Mouse (Mus musculus) adrenal gland, postnatal 36 days (tissue): ENCODE measurements around the gene Nrg3. TPM values are rescaled to one million over a fixed set of nuclear protein-coding genes. Genes with fewer than 3 reads are reported as not detected.

Experiments
- DNase-seq, 2 experiments: peaks; one replicate each; pipeline ENCODE4 v3.0.0; 2021; ENCODE audit warnings: mixed read lengths in 1 of 2
- total RNA-seq, 2 experiments: library from RNA; stranded (reverse); gene quantifications; 2 replicates each; pipeline ENCODE4 v1.2.3; 2021

The Nrg3 gene
- total RNA-seq, 2 experiments from 2014 or later = 2.5 to 3.3 TPM

DNA sequence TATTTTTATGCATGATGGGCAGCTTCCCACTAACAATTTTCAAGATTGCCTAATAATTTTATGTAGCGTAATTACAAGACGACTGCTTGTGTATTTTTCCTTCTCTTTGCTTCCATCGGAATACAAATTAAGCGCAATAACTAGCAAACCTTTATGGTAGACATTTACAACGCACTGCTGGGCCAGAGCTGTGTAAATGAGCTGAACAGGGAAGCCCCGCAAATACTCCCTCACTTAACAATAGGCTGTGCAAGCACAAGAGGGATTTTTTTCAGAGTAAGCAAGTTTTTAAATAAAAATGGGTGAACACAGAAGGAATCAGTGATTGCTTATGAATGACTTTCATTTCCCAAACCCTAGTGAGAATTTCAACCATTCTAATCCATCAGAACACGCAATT lies 513.5 kb downstream of the Nrg3 start:
- DNase-seq = no peak

DNA sequence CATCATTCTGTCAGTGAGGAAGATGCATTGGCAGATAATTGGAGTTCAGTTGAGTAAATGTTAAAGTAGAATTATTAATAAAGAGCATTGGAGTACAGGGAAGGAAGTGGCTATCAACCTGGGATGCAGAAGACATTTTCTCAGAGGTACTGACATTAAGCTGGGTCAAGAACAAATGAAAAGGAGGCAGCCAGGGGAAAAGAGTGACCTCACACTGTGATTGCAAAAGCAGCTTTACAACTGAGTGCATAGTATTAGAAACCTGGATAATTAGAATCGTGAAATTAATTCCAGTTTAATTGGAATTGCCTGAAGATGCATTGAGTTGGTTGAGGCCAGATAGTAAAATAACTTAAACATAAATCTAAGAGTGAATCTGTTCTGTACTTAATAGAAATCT lies 535.4 kb downstream of the Nrg3 start:
- no peak for DNase-seq

DNA sequence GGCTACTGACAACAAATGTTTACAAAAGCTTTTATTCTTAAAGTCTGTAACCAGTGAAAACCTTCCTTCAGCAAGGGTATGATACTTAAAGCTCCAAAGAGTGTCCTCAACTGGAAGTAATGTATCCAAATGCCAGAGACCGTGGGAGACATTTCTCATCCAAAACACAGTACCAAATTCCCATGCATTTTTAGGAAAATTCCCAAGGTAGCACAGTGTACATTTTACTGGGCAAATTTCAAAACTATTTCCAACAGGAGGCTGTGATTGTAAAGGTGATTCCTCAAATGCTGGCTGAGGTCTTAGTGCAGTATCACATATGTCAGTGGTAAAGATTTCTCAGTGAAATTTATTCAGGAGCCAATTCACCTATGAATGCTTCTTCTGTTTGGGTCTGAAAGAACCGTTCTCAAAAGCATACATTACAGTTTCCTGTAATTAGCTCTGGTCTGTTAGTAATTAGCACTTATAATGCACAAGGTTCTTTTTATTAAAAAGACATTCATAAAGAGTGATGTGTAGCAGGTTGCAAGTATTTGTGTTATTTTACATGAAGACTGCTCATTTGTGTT lies 536.3 kb downstream of the Nrg3 start:
- no peak for DNase-seq

DNA sequence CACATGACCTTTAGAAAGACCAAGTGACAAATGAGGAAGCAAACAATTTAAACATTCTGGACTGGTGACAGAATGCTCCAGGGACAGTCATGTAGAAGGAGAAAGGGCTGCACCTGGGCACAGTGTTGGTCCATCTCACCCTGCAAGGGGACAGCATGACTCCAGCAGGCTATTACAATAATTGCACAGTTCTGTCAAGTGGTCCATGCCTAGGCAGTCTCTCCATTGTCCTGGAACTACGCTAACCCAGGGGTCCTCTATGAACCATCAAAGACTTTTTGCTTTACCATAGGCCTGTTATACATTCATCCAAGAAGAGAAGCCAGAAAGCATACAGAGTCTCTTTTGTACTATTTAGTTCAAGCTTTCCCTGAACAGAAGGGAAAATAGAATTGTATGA lies 549.2 kb downstream of the Nrg3 start:
- DNase-seq = no peak

- no peak for DNase-seq
Measured at GRCm38 (mm10) chr14:38920800-38921199, 552.1 kb downstream of the Nrg3 start.

- no peak for DNase-seq
Measured at GRCm38 (mm10) chr14:38870591-38870990, 602.3 kb downstream of the Nrg3 start.

DNA sequence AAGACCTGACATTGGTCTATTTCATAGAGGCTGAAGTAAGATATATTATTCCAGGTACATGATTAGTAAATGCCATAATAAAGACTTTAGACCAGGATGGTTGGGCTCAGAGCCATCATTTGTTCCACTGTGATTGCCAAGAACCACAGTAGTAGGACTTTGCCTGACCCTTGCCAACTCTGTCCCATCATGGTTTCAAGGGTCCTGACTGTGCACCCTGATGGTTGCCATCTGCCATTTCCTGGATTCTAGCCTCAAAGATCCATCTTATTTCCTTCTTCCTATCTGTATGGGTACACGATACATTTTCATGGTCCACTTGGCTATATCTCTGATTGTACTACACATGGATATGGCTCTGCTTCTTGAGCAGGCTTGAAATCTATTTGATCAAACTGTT lies 625.3 kb downstream of the Nrg3 start:
- no peak for DNase-seq

GRCm38 (mm10) chr14:38847091-38847490 lies 625.8 kb downstream of the Nrg3 start:
- no peak for DNase-seq

- DNase-seq = no peak
Measured at GRCm38 (mm10) chr14:38835006-38835405, 637.9 kb downstream of the Nrg3 start.

- no peak for DNase-seq
Measured at GRCm38 (mm10) chr14:38824891-38825290, 648.0 kb downstream of the Nrg3 start.

- DNase-seq = no peak
Measured at GRCm38 (mm10) chr14:38797027-38797426, 675.9 kb downstream of the Nrg3 start.

DNA sequence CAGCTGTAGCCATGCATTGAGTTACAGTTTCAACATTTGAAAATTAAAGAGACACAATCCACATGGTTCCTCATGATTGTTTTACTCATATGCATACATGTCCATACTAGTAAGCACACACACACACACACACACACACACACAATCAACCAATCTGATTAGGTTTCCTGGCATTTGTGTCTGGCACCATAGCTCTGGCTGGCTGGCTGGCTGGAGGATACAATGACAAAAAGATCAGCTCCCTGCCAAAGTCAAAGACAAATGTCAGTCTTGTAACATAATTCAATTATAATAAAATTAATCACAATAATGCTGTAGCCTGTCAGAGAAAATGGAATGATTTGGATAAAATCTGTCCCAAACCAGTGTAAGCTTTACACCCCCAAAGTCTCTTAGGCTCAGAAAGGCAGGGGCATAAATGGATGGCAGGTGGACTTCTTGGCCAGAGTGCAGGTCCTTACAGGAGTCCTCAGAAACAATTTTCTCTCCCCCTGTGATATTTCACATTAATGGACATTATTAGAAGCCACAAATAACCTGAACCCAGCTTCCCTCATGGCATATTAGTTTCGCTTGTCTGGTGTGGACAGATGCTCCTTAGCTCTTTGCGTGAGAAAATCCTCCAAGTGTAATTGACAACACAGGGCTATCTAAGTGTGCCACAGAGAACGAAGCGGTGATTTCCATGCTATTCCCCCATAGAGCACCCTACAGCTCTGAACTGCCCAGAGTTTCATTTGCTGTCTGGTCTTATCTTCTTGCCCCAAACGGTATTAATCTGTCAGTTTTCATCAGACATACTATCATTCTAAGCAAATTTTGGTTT lies 697.4 kb downstream of the Nrg3 start:
- no peak for DNase-seq

- DNase-seq = no peak
Measured at GRCm38 (mm10) chr14:38774811-38775210, 698.1 kb downstream of the Nrg3 start.

- no peak for DNase-seq
Measured at GRCm38 (mm10) chr14:38730465-38730864, 742.4 kb downstream of the Nrg3 start.

GRCm38 (mm10) chr14:38703894-38704293 lies 769.0 kb downstream of the Nrg3 start:
- no peak for DNase-seq

DNA sequence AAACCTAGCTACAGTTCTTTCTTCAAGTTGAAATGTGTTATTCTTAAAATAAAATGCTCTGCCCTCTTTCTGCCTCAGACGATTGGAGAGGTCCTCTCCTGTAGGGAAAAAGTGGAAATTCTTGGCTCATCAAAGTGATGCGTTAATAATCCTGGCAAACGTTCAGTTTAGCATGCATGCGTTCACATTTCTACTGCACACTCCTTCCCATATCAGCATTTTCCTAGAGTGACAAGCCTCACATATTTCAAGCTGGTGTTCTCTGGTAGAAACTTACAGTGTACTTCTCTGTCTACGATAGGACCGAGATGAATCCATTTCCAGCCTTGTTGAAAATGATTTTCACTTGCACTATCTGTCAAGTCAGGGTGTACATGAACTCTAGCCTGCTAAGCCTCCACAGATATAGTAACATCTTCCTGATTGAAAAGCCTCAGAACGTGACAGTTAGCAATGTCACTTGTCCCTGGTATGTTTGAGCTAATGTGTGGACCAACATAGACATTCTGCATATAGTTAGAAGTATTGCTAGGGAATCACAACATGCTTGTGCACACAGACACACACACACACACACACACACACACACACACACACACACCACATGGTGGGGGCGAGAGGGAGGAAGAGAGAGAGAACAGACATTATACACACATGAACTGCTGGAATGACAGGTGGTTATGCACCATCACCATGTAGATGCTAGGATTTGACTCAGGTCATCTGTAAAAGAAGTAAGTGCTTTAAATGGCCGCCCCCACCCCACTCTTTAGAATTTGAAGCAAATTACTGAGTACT lies 770.1 kb downstream of the Nrg3 start:
- no peak for DNase-seq

DNA sequence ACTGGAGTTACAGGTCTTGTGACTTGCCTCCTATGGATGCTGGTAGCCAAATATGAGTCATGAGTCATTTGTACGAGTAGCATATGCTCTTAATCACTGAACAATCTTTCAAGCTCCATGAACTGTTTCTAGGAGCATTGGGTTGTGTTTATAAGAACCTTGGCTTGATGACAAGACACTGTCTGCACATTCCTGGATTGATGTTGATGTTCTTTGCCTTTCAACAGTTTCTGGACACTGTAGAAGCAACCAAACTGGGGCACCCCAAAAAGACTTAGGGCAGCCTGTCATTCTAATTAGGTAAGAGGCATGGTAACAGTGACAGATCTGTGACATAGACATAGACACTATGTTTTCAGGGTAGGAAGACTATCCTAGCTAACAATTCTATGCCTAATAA lies 771.5 kb downstream of the Nrg3 start:
- DNase-seq = no peak

DNA sequence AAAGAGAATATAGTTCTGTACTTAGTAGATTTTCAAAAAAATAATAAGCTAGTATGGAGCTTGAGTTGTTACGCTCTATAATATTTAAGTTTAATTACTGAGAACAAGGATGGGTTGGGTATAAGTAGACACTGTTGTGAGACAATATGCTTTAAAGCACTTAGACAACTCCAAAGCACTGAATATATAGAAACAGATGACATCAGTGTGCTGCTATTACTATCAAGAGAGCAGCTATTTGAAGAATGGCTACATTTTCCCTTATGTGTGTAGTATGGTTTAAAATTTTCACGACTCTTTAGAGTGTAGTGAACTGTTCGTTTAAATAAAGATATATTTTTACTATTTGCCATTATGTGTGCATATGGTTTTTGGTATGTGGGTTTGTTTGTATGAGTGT lies 771.9 kb downstream of the Nrg3 start:
- no peak for DNase-seq

DNA sequence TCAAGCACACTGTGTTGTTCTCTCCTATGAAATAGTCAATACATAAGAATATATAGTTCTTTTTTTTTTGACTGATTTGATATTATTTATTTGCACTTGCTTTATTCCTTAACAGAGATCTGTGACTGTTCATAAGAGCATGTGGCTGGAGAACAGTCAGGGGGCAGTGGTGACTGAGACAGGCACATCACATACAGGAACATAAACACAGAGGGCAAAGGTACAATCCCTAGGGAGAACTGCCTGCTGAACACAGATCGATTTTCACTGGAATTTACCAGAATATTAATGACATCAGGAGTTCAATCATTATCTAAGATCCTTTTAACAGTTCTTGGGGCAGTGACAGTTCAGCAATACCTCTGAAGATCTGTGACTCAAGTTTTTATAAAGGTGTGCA lies 812.9 kb downstream of the Nrg3 start:
- DNase-seq = no peak

GRCm38 (mm10) chr14:38637070-38637469 lies 835.8 kb downstream of the Nrg3 start:
- no peak for DNase-seq

DNA sequence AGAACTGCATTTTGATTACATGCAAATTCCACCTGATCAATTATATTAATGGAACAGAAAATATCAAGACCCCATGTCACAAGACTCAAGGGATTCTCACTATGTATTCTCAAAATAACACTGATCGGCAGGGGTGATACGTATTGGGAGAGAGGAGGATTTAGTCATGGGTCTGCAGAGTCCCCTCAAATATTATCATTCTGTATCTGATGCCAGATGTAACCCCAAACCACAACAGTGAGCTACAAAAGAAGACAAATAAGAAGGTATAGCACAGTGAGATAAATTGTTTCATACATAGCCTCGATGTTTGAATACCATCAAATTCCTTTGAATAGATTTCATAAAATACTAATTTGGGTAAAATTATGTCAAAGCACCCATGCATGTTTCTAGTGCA lies 842.8 kb downstream of the Nrg3 start:
- no peak for DNase-seq

DNA sequence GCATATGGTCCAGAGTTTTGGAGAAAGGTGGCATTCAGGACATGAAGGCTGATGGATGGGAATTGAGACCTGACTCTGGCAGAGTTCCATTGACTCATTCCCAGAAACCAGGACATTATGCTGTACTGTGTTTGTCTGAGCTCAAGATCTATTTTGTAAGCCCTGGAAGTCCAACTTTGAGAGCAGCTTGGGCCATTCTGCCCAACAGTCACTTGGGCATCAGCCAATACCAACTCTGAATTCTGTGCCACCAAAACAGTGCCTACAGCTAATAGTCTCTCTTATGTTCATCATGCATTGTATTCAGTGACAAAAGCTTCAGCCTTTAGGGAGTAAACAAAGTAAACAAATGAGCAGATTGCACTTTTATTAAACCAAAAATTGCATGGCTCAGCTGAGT lies 843.2 kb downstream of the Nrg3 start:
- DNase-seq = no peak
